Mouse (Mus musculus): ENCODE measurements around the gene Tex101. TPM values are rescaled to one million over a fixed set of nuclear protein-coding genes. Genes with fewer than 3 reads are reported as not detected.
"Not testable (repeated sequence)": the region's sequence is repeated elsewhere in the genome, so short reads cannot be mapped to it uniquely, and the experiment has no call there.

The Tex101 gene
- total RNA-seq (2014; rRNA removed) = not detected in 2 replicates
- not detected in 2 replicates for polyA plus RNA-seq (2015; fragmentation: Nextera tagmentation; extraction: Ambion mirVana)

DNA sequence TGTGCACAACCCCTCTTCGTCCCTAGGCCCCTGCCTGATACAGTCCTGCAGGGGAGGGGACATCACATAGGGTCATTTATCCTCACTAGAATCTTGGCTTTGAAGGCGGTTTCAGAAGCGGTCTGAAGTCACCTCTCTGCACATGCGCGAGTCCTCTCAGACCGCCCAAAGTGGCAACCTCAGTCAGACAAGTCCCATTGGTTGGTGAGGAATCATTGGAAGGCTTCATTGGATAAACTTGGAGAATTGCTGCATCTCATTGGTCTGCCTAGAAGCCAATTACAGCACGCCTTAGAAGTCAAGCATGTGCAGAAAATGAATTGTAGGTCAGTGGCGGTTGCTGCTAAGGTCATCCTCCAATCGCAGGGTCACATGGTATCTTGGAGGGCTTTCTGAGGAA lies at the start of gene Tex101:
Gene Tex101 (minus strand): TSS at position 101 of the 400 bp plus-strand sequence.
- no peak within 1 kb of the TSS for H3K4me3 ChIP-seq (ENCODE audit: low read length)
- no peak within 1 kb of the TSS for H3K27ac ChIP-seq
- no peak for DNase-seq (ENCODE audit: low spot score)
- no peak within 1 kb of the TSS for H3K4me2 ChIP-seq (ENCODE audit: low read depth, low read length)
- WGBS = 91% methylated on average over 9 of the region's 9 CpGs
- no peak for TF ChIP-seq CTCF (IDR thresholded peaks at IDR 0.05; ENCODE audit: low read depth)
- H3K4me1 ChIP-seq (ENCODE audit: insufficient read depth, low read length) = no peaks in the 10 kb centered on the region
- no peaks in the 10 kb centered on the region for H3K36me3 ChIP-seq (ENCODE audit: insufficient read depth, low read length)
- H3K27me3 ChIP-seq (ENCODE audit: insufficient read depth, low read length) = no peaks in the 10 kb centered on the region
- H3K9ac ChIP-seq (replicated peaks; ENCODE audit: low read length) = no peak within 1 kb of the TSS
- no peak for ATAC-seq
- H3K9me3 ChIP-seq (ENCODE audit: low read length) = no peaks in the 10 kb centered on the region

DNA sequence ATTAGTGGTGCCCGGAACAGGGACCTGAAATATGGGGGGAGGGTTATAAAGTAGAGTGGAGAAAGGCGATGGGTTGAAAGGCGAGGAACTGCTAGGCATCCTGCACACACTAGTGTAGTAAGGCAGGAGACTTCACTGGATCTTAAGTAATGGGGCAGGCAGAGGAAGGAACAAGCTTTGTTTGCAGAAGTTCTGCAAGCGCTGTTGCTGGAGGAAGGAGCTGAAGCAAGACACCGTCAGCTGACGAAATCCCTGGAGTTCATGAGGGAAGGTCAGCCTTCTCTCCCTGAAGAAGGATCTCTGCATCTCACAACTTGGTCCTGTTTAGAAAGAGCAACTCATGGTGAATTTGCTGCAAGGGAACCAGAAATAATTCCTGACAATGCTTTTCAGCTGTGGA lies 38.6 kb upstream of the Tex101 start:
- no peak overlapping the region for H3K4me2 ChIP-seq (ENCODE audit: low read depth, low read length)
- H3K9ac ChIP-seq (replicated peaks; ENCODE audit: low read length) = no peak overlapping the region
- WGBS = 79% methylated on average over 6 of the region's 6 CpGs
- H3K36me3 ChIP-seq (ENCODE audit: insufficient read depth, low read length) = no peaks in the 10 kb centered on the region
- no peak overlapping the region for H3K4me3 ChIP-seq (ENCODE audit: low read length)
- H3K27me3 ChIP-seq (ENCODE audit: insufficient read depth, low read length) = no peaks in the 10 kb centered on the region
- TF ChIP-seq CTCF (IDR thresholded peaks at IDR 0.05; ENCODE audit: low read depth) = no peak
- no peak overlapping the region for H3K27ac ChIP-seq
- ATAC-seq = no peak
- no peak for DNase-seq (ENCODE audit: low spot score)
- H3K4me1 ChIP-seq (ENCODE audit: insufficient read depth, low read length) = no peaks in the 10 kb centered on the region
- H3K9me3 ChIP-seq (ENCODE audit: low read length) = no peaks in the 10 kb centered on the region

DNA sequence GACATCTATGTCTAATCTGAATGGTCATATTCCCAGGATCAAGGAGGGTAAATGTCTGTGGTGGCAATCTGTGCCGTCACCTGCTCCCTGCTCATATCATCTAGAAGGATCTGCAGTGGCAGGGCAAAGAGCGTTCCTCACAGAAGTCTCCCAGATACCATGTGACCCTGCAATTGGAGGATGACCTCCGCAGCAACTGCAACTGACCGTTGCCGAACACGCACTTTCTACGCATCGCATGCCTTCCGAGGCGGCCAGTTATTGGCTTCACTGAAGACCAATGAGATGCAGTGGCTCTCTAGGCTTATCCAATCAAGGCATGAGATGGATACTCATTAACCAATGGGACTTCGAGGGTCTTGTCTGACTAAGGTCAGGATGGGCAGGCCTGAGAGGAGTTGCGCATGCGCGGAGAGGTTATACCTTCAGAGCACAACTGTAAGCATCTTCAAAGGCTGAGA lies 32.4 kb upstream of the Tex101 start, which contains the start of gene BC049730:
Gene BC049730 (plus strand): TSS at position 411 of the 461 bp plus-strand sequence.
- no peak within 1 kb of the TSS for H3K9ac ChIP-seq (replicated peaks; ENCODE audit: low read length)
- WGBS = 95% methylated on average over 14 of the region's 14 CpGs
- ATAC-seq = no peak
- no peak for TF ChIP-seq CTCF (IDR thresholded peaks at IDR 0.05; ENCODE audit: low read depth)
- H3K4me2 ChIP-seq (ENCODE audit: low read depth, low read length) = no peak within 1 kb of the TSS
- H3K4me3 ChIP-seq (ENCODE audit: low read length) = no peak within 1 kb of the TSS
- no peaks in the 10 kb centered on the region for H3K27me3 ChIP-seq (ENCODE audit: insufficient read depth, low read length)
- H3K27ac ChIP-seq = no peak within 1 kb of the TSS
- no peaks in the 10 kb centered on the region for H3K9me3 ChIP-seq (ENCODE audit: low read length)
- DNase-seq (ENCODE audit: low spot score) = no peak
- no peaks in the 10 kb centered on the region for H3K4me1 ChIP-seq (ENCODE audit: insufficient read depth, low read length)
- H3K36me3 ChIP-seq (ENCODE audit: insufficient read depth, low read length) = no peaks in the 10 kb centered on the region

DNA sequence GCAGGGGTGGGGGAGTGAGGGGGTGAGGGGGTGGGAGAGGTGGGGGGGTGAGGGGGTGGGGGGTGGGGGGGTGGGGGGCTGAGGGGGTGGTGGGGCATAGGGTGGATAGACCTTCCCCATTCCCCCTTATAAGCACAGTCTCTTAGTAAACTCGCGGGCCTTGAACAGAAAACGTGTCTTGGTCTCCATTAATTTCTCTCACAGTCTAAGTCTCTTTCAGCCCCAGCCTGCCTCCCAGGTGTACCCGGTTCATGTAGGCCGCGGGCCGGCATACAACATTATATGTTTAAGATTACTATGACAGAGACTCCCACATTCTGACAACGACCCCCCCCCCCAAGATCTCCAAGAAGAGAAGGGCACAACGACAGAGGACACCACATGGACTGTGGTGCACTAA lies 26.4 kb upstream of the Tex101 start:
- H3K4me1 ChIP-seq (ENCODE audit: insufficient read depth, low read length); H3K4me3 ChIP-seq (ENCODE audit: low read length); H3K9me3 ChIP-seq (ENCODE audit: low read length); ATAC-seq; DNase-seq (ENCODE audit: low spot score); H3K9ac ChIP-seq (replicated peaks; ENCODE audit: low read length); H3K27ac ChIP-seq; H3K36me3 ChIP-seq (ENCODE audit: insufficient read depth, low read length); H3K27me3 ChIP-seq (ENCODE audit: insufficient read depth, low read length); H3K4me2 ChIP-seq (ENCODE audit: low read depth, low read length): not testable (repeated sequence)
- WGBS = 81% methylated on average over 9 of the region's 9 CpGs

DNA sequence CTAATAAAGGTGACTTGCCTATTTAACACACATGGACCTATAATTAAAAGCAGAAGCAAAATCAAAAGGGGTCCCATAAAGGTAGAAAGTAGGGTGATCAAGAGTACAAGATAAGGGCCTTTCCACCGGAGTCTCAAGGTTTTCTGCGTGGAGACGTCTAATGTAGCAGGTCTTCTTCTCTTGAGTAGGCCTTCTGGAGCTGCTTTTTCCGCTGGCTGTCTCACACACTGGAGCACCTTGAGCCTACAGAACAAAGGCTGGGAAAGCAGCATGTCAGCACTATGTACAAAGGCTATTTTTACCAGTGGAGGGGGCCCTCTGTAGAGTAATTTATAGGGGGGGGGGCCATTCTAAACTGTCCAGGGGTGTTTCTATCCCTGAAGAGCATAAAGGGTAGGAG lies 21.4 kb upstream of the Tex101 start:
- ATAC-seq; H3K27ac ChIP-seq; H3K36me3 ChIP-seq (ENCODE audit: insufficient read depth, low read length); H3K9ac ChIP-seq (replicated peaks; ENCODE audit: low read length); H3K4me3 ChIP-seq (ENCODE audit: low read length); H3K4me2 ChIP-seq (ENCODE audit: low read depth, low read length); H3K4me1 ChIP-seq (ENCODE audit: insufficient read depth, low read length); DNase-seq (ENCODE audit: low spot score); H3K27me3 ChIP-seq (ENCODE audit: insufficient read depth, low read length); H3K9me3 ChIP-seq (ENCODE audit: low read length): not testable (repeated sequence)
- WGBS = 89% methylated on average over 4 of the region's 4 CpGs

DNA sequence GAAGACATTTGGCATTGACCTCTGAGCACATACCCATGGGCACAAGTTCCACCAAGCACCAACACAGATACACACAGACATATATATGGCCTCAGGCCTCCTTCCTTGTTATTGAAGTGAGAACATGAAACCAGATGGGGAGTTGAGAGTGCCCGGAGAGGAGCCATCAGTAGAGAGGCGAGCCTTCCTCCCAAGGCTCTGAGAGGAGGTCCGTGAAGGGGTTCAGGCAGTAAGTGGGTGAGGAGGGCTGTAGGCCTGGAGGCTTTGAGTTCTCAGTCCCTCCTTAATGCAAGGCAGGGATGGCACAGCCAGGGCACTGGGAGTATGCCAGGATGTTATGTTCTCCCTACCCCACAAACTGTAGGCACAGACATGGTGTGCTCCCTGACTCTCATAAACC lies 16.2 kb upstream of the Tex101 start:
- H3K4me2 ChIP-seq (ENCODE audit: low read depth, low read length); DNase-seq (ENCODE audit: low spot score); H3K27ac ChIP-seq; H3K9ac ChIP-seq (replicated peaks; ENCODE audit: low read length); H3K4me1 ChIP-seq (ENCODE audit: insufficient read depth, low read length); H3K4me3 ChIP-seq (ENCODE audit: low read length); H3K9me3 ChIP-seq (ENCODE audit: low read length); H3K27me3 ChIP-seq (ENCODE audit: insufficient read depth, low read length); ATAC-seq; H3K36me3 ChIP-seq (ENCODE audit: insufficient read depth, low read length): not testable (repeated sequence)
- WGBS = 82% methylated on average over 3 of the region's 3 CpGs

DNA sequence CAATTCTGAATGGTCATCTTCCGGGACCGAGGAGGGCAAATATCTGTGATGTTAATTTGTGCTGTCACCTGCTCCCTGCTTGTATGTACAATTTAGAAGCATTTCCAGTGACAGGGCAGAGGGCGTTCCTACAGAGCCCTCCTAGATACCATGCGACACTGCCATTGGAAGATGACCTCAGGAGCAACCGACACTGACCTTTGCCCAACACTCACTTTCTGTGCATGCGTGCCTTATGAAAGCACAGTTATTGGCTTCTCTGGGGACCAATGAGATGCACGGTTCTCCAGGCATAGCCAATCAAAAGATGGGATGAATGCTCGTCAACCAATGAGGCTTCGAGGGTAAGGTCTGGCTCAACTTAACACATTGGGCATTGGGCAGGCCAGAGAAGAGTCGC lies 11.0 kb upstream of the Tex101 start:
- H3K9me3 ChIP-seq (ENCODE audit: low read length); H3K9ac ChIP-seq (replicated peaks; ENCODE audit: low read length); DNase-seq (ENCODE audit: low spot score); H3K27me3 ChIP-seq (ENCODE audit: insufficient read depth, low read length); H3K27ac ChIP-seq; H3K4me1 ChIP-seq (ENCODE audit: insufficient read depth, low read length); H3K4me3 ChIP-seq (ENCODE audit: low read length); H3K4me2 ChIP-seq (ENCODE audit: low read depth, low read length); H3K36me3 ChIP-seq (ENCODE audit: insufficient read depth, low read length); ATAC-seq: not testable (repeated sequence)
- 92% methylated on average over 10 of the region's 10 CpGs for WGBS
